8 mouse cellular contexts compared by ENCODE assay signal in genomic region chr2:51139218-51139911, GRCm38 (mm10). TPM values are rescaled to one million over a fixed set of nuclear protein-coding genes. Genes with fewer than 3 reads are reported as not detected.
DNase-seq lines count a peak whose midpoint lies in the region; ATAC-seq and TF ChIP-seq lines count a peak whose summit lies in the region.

No protein-coding gene starts in this region.

- TF ChIP-seq POLR2A in cerebellum, adult 2 months (IDR thresholded peaks at IDR 0.05; ENCODE audit: borderline replicate concordance, insufficient read depth, low read length) = no peak

- no peaks in the 10 kb centered on the region for H3K27me3 ChIP-seq in hindbrain, postnatal 0 days (ENCODE audit: insufficient read depth, low read length)
- no peaks in the 10 kb centered on the region for H3K27me3 ChIP-seq in liver, embryonic 13.5 days
- no peaks in the 10 kb centered on the region for H3K27me3 ChIP-seq in neural tube, embryonic 15.5 days (replicated peaks)
- no peaks in the 10 kb centered on the region for H3K27me3 ChIP-seq in cerebellum, adult 2 months (ENCODE audit: control insufficient read depth, insufficient read depth, low read length)

- DNase-seq in adrenal gland, postnatal 10 days = peak; percentile 73
- no peak for DNase-seq in adrenal gland, postnatal 4 days (ENCODE audit: low spot score in 2 of 2)
- peak; percentile 41 for DNase-seq in gastrocnemius, postnatal 10 days
- peak; percentile 69 for DNase-seq in hindbrain, postnatal 0 days (ENCODE audit: low spot score)
- no peak for DNase-seq in liver, embryonic 13.5 days
- DNase-seq in layer of hippocampus, postnatal 25 days (ENCODE audit: extremely low spot score in 1 of 2, low spot score in 1 of 2) = no peak
- no peak for DNase-seq in cerebellum, adult 2 months

- H3K36me3 ChIP-seq in hindbrain, postnatal 0 days (ENCODE audit: insufficient read depth, low read length) = peaks cover 7% of the 10 kb centered on the region; the same call in 1 of the 2 replicates
- H3K36me3 ChIP-seq in liver, embryonic 13.5 days = 0 out of 2 replicates have a peak, but pooled peaks cover 8% of the 10 kb centered on the region
- H3K36me3 ChIP-seq in neural tube, embryonic 15.5 days = peaks cover 23% of the 10 kb centered on the region

- peaks cover 15% of the 10 kb centered on the region; the same call in 1 of the 2 replicates for H3K4me1 ChIP-seq in hindbrain, postnatal 0 days (ENCODE audit: insufficient read depth, low read length)
- H3K4me1 ChIP-seq in liver, embryonic 13.5 days (replicated peaks) = peaks cover 7% of the 10 kb centered on the region
- H3K4me1 ChIP-seq in neural tube, embryonic 15.5 days = peaks cover 59% of the 10 kb centered on the region
- no peaks in the 10 kb centered on the region for H3K4me1 ChIP-seq in cerebellum, adult 2 months (ENCODE audit: control insufficient read depth, insufficient read depth, low read length)

- no peak for TF ChIP-seq CTCF in hindbrain, postnatal 0 days (IDR thresholded peaks at IDR 0.05; ENCODE audit: low read depth)
- no peak for TF ChIP-seq CTCF in cerebellum, adult 2 months (IDR thresholded peaks at IDR 0.05; ENCODE audit: borderline replicate concordance, insufficient read depth, low read depth, low read length)

- no peak overlapping the region for H3K4me3 ChIP-seq in hindbrain, postnatal 0 days (ENCODE audit: low read length)
- no peak overlapping the region for H3K4me3 ChIP-seq in liver, embryonic 13.5 days (replicated peaks)
- no peak overlapping the region for H3K4me3 ChIP-seq in neural tube, embryonic 15.5 days (replicated peaks)
- no peak overlapping the region for H3K4me3 ChIP-seq in cerebellum, adult 2 months (replicated peaks; ENCODE audit: insufficient read depth, low read depth, low read length)

- H3K27ac ChIP-seq in hindbrain, postnatal 0 days = 0 out of 2 replicates have a peak overlapping the region, but pooled peaks have one; percentile 32
- peak overlapping the region; percentile 76 for H3K27ac ChIP-seq in liver, embryonic 13.5 days
- no peak overlapping the region for H3K27ac ChIP-seq in neural tube, embryonic 15.5 days (replicated peaks)
- no peak overlapping the region for H3K27ac ChIP-seq in cerebellum, adult 2 months (ENCODE audit: insufficient read depth, low read length)

- H3K9ac ChIP-seq in hindbrain, postnatal 0 days (replicated peaks; ENCODE audit: low read length) = no peak overlapping the region
- no peak overlapping the region for H3K9ac ChIP-seq in liver, embryonic 13.5 days
- no peak overlapping the region for H3K9ac ChIP-seq in neural tube, embryonic 15.5 days (replicated peaks)

- WGBS in hindbrain, postnatal 0 days = 12% methylated on average over 5 of the region's 5 CpGs
- WGBS in liver, embryonic 13.5 days (ENCODE audit: insufficient replicate concordance) = 48% methylated on average over 5 of the region's 5 CpGs
- 9% methylated on average over 5 of the region's 5 CpGs for WGBS in neural tube, embryonic 15.5 days
- 65% methylated on average over 5 of the region's 5 CpGs for WGBS in cerebellum, adult 2 months

- no peaks in the 10 kb centered on the region for H3K9me3 ChIP-seq in hindbrain, postnatal 0 days (ENCODE audit: low read length)
- H3K9me3 ChIP-seq in liver, embryonic 13.5 days (replicated peaks) = no peaks in the 10 kb centered on the region
- H3K9me3 ChIP-seq in neural tube, embryonic 15.5 days (replicated peaks) = no peaks in the 10 kb centered on the region

- H3K4me2 ChIP-seq in hindbrain, postnatal 0 days (ENCODE audit: low read depth, low read length) = 0 out of 2 replicates have a peak overlapping the region, but pooled peaks have one; percentile 10
- peak overlapping the region; percentile 33 for H3K4me2 ChIP-seq in liver, embryonic 13.5 days
- H3K4me2 ChIP-seq in neural tube, embryonic 15.5 days = peak overlapping the region; percentile 17; the same call in 1 of the 2 replicates

- peak; percentile 85 for ATAC-seq in hindbrain, postnatal 0 days
- peak; percentile 57 for ATAC-seq in liver, embryonic 13.5 days (ENCODE audit: low read depth)
- ATAC-seq in neural tube, embryonic 15.5 days (ENCODE audit: low FRiP score) = no peak; the same call in 1 of the 2 replicates

RNA-seq across cellular contexts. Expression of gene Rnd3, which starts 9.5 kb away (rescaled TPM):
- total RNA-seq in adrenal gland, postnatal 10 days (2021) = 10 to 100 TPM; 37.9 to 38.1 TPM
- total RNA-seq in adrenal gland, postnatal 4 days (2021) = 10 to 100 TPM; 49.6 to 53.4 TPM
- total RNA-seq in gastrocnemius, postnatal 10 days (2021) = 10 to 100 TPM; 17.8 to 23.4 TPM
- total RNA-seq in hindbrain, postnatal 0 days (2014; rRNA removed) = 41.5 and 43.1 TPM in 2 replicates
- polyA plus RNA-seq in hindbrain, postnatal 0 days (2015; fragmentation: Nextera tagmentation; extraction: Ambion mirVana) = 57.9 and 60.1 TPM in 2 replicates
- polyA plus RNA-seq in liver, embryonic 13.5 days (2015; fragmentation: Nextera tagmentation; extraction: Ambion mirVana) = 11.4 and 14.8 TPM in 2 replicates
- 79.0 and 84.6 TPM in 2 replicates for polyA plus RNA-seq in neural tube, embryonic 15.5 days (2015; fragmentation: Nextera tagmentation; extraction: Ambion mirVana)
- 10 to 100 TPM; 13.0 to 14.9 TPM for total RNA-seq in layer of hippocampus, postnatal 25 days (2021)
- 8.0 and 10.5 TPM in 2 replicates for polyA plus RNA-seq in cerebellum, adult 2 months (2012; rRNA removed)

Comparison
In these comparisons a context has a peak if more than half of its experiments do, and no peak if none do; other contexts are left out.
1. DNase-seq: peak in adrenal gland, postnatal 10 days (single experiment), gastrocnemius, postnatal 10 days (single experiment) and hindbrain, postnatal 0 days (single experiment); none in adrenal gland, postnatal 4 days (0 of 2), liver, embryonic 13.5 days (single experiment), layer of hippocampus, postnatal 25 days (0 of 2) and cerebellum, adult 2 months (0 of 2).
2. H3K27ac ChIP-seq: peak in hindbrain, postnatal 0 days (single experiment) and liver, embryonic 13.5 days (single experiment); none in neural tube, embryonic 15.5 days (single experiment) and cerebellum, adult 2 months (single experiment).
3. Peak in every context shown above with its lines, with median percentiles within 50 percentile points of each other: H3K4me2 ChIP-seq.